Mouse (Mus musculus) gastrocnemius, postnatal 14 days (tissue): ENCODE results near the gene Pim2. TPM values are rescaled to one million over a fixed set of nuclear protein-coding genes. Genes with fewer than 3 reads are reported as not detected.

Experiments used
- DNase-seq: peaks from one replicate; pipeline ENCODE4 v3.0.0; 2021; ENCODE audit warnings: mixed read lengths
- intact Hi-C: fragments of 180-260 bp; cut with DNase I; formaldehyde crosslinking; loops from one replicate; pipeline ENCODE4 v1.15.1; 2025; ENCODE audit warnings: low total_unique reads
- long read RNA-seq, 2 experiments: library from polyadenylated mRNA; stranded (forward); transcript quantifications; one replicate each; pipeline ENCODE4 v2.0.0; 2021
- total RNA-seq, 2 experiments: library from RNA; stranded (reverse); gene quantifications; 2 replicates each; pipeline ENCODE4 v1.2.3; 2021

Pim2 gene
- 1 to 10 TPM; 1.1 to 1.2 TPM for total RNA-seq
- long read RNA-seq, experiment 1: 0 reads
- long read RNA-seq, experiment 2, partial matches to known transcripts: 0 of 1 reads
- long read RNA-seq, experiment 2, other reads (novel, unspliced or antisense): 0 of 1 reads

- intact Hi-C loops: no loop called here
- DNase-seq: peak; percentile 57
Observed at GRCm38 (mm10) chrX:7878007-7878419, at the start of gene Pim2. Gene Pim2 (plus strand): TSS chrX:7878262.

- intact Hi-C loops: no loop called here
Observed at GRCm38 (mm10) chrX:7837146-7837545, 40.9 kb upstream of the Pim2 start.

GRCm38 (mm10) chrX:7840842-7841162 is 37.3 kb upstream of the Pim2 start:
- DNase-seq: no peak
- intact Hi-C loops: no loop called here

More at GRCm38 (mm10) chrX:7837146-7837545, 40.9 kb upstream of the Pim2 start:
- no peak for DNase-seq

- intact Hi-C loops: no loop called here
- DNase-seq: peak; percentile 93
Observed at GRCm38 (mm10) chrX:7841163-7842162, 36.6 kb upstream of the Pim2 start, which contains the start of gene Otud5. Gene Otud5 (plus strand): TSS chrX:7841364.

- DNase-seq: peak; percentile 12
- intact Hi-C loops: no loop called here
Observed at GRCm38 (mm10) chrX:7842318-7842717, 35.7 kb upstream of the Pim2 start.

GRCm38 (mm10) chrX:7847845-7848244 is 30.2 kb upstream of the Pim2 start:
- intact Hi-C loops: no loop called here
- DNase-seq: no peak

GRCm38 (mm10) chrX:7854578-7854977 is 23.5 kb upstream of the Pim2 start:
- peak; percentile 30 for DNase-seq
- intact Hi-C loops: no loop called here

- DNase-seq: no peak
- intact Hi-C loops: no loop called here
Observed at GRCm38 (mm10) chrX:7859191-7859753, 18.8 kb upstream of the Pim2 start.

GRCm38 (mm10) chrX:7863181-7863580 is 14.9 kb upstream of the Pim2 start:
- intact Hi-C loops: no loop called here
- DNase-seq: no peak

GRCm38 (mm10) chrX:7864551-7864950 is 13.5 kb upstream of the Pim2 start:
- no peak for DNase-seq
- intact Hi-C loops: no loop called here

- intact Hi-C loops: no loop called here
- no peak for DNase-seq
Observed at GRCm38 (mm10) chrX:7865343-7865742, 12.7 kb upstream of the Pim2 start.

- intact Hi-C loops: no loop called here
- DNase-seq: no peak
Observed at GRCm38 (mm10) chrX:7865786-7866185, 12.3 kb upstream of the Pim2 start.

- intact Hi-C loops: no loop called here
- DNase-seq: no peak
Observed at GRCm38 (mm10) chrX:7867141-7867540, 10.9 kb upstream of the Pim2 start.

- intact Hi-C loops: loop anchor here (2.0 kb wide), 1 partner anchor 16 kb away; no protein-coding TSS in a partner anchor
- DNase-seq: no peak
Observed at GRCm38 (mm10) chrX:7868506-7868905, 9.6 kb upstream of the Pim2 start.

- intact Hi-C loops: loop anchor here (2.0 kb wide), 1 partner anchor 17 kb away; no protein-coding TSS in a partner anchor
- DNase-seq: no peak
Observed at GRCm38 (mm10) chrX:7869826-7870225, 8.2 kb upstream of the Pim2 start.

- intact Hi-C loops: no loop called here
- no peak for DNase-seq
Observed at GRCm38 (mm10) chrX:7878495-7878894, 433 bp downstream of the Pim2 start.

GRCm38 (mm10) chrX:7879819-7880218 is 1.8 kb downstream of the Pim2 start:
- DNase-seq: peak; percentile 48
- intact Hi-C loops: no loop called here

GRCm38 (mm10) chrX:7883841-7884567 is 5.9 kb downstream of the Pim2 start, which contains the start of gene Slc35a2:
Gene Slc35a2 (plus strand): TSS chrX:7884028.
- peak; percentile 86 for DNase-seq
- intact Hi-C loops: no loop called here

GRCm38 (mm10) chrX:7898211-7898610 is 20.1 kb downstream of the Pim2 start:
- intact Hi-C loops: no loop called here

More at GRCm38 (mm10) chrX:7898211-7898610, 20.1 kb downstream of the Pim2 start:
- DNase-seq: no peak
